Mouse (Mus musculus) C2C12 (cell line): ENCODE data around the gene Rab6a. TPM values are rescaled to one million over a fixed set of nuclear protein-coding genes. Genes with fewer than 3 reads are reported as not detected.

ENCODE experiments used
- H3K27me3 ChIP-seq: one replicate; pipeline ENCODE4 v1.6.1; 2011; ENCODE audit not compliant: control insufficient read depth, insufficient read depth, insufficient read length
- H3K36me3 ChIP-seq: one replicate; pipeline ENCODE4 v1.6.1; 2011; ENCODE audit not compliant: control insufficient read depth, insufficient read depth
- H3K4me3 ChIP-seq: one replicate; pipeline ENCODE4 v1.5.1; 2011; ENCODE audit warnings: mild to moderate bottlenecking, control low read depth; ENCODE audit not compliant: poor library complexity, insufficient read depth, severe bottlenecking
- H3K79me2 ChIP-seq: one replicate; pipeline ENCODE4 v1.6.1; 2011; ENCODE audit not compliant: control insufficient read depth, insufficient read depth
- H3K79me3 ChIP-seq: one replicate; pipeline ENCODE4 v1.6.1; 2011; ENCODE audit warnings: low read depth, control low read depth
- H3ac ChIP-seq: one replicate; pipeline ENCODE3; 2011; ENCODE audit warnings: low read depth; ENCODE audit not compliant: control insufficient read depth, insufficient read length
- CEBPB ChIP-seq: IDR thresholded peaks from one replicate; pipeline ENCODE4 v1.6.1; 2011; ENCODE audit warnings: low read depth, mild to moderate bottlenecking, control low read depth, moderate library complexity
- CTCF ChIP-seq: IDR thresholded peaks from one replicate; pipeline ENCODE4 v1.5.1; 2011; ENCODE audit not compliant: control insufficient read depth, insufficient read depth, insufficient read length
- FOSL1 ChIP-seq: IDR thresholded peaks from one replicate; pipeline ENCODE4 v1.8.0; 2011; ENCODE audit warnings: mild to moderate bottlenecking, low read length; ENCODE audit not compliant: poor library complexity, insufficient read depth, severe bottlenecking
- MAX ChIP-seq: IDR thresholded peaks from one replicate; pipeline ENCODE4 v1.6.1; 2011; ENCODE audit warnings: mild to moderate bottlenecking, control low read depth
- MYOD1 ChIP-seq: IDR thresholded peaks from one replicate; pipeline ENCODE4 v1.6.1; 2011; ENCODE audit warnings: low read depth; ENCODE audit not compliant: control insufficient read depth, insufficient read length
- MYOG ChIP-seq: IDR thresholded peaks from one replicate; pipeline ENCODE4 v1.6.1; 2011; ENCODE audit not compliant: control insufficient read depth, insufficient read length; ENCODE audit errors: extremely low read depth
- USF1 ChIP-seq: IDR thresholded peaks from one replicate; pipeline ENCODE4 v1.6.1; 2011; ENCODE audit warnings: low read depth, mild to moderate bottlenecking, control low read depth, moderate library complexity
- polyA plus RNA-seq: library from polyadenylated mRNA; unstranded; fragments of >200 nt; fragmentation: generic; extraction: Trizol; gene quantifications from one replicate; pipeline ENCODE4 v1.2.1, GENCODE M21; 2012; ENCODE audit warnings: missing spikeins

Gene Rab6a
- polyA plus RNA-seq, 1 experiment: 37.5 TPM

GRCm38 (mm10) chr7:100653480-100654266 is 46.5 kb downstream of the Rab6a start:
- no peak overlapping the region for H3K4me3 ChIP-seq
- no peak for TF ChIP-seq MYOD1
- TF ChIP-seq USF1: no peak
- TF ChIP-seq FOSL1: no peak
- no peak for TF ChIP-seq CTCF
- TF ChIP-seq CEBPB: no peak
- no peak for TF ChIP-seq MAX
- TF ChIP-seq MYOG: no peak
- H3K79me3 ChIP-seq: no peaks in the 10 kb centered on the region
- no peaks in the 10 kb centered on the region for H3K27me3 ChIP-seq
- no peaks in the 10 kb centered on the region for H3K36me3 ChIP-seq
- H3K79me2 ChIP-seq: no peaks in the 10 kb centered on the region
- H3ac ChIP-seq: no peak overlapping the region

DNA sequence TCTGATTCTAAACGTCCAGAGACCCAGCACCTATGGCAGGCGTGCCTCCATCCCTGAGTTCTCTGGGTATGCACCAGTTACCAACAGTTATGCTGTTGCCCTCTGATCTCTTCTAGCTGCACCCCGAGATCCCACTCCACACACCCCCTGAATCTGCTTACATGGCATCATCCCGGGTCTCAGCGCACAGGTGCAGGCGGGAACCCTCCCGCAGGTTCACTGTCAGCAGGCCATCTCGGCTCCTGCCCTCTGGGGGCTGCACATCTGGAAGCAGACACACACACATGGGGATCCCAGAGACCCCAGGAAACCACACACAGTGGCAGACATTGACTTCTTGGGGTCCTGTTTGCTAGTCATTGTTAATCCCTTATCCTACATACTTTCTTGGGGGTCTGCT is 47.2 kb downstream of the Rab6a start:
- Histone ChIP-seq H3K36me3 (no peaks in the 10 kb centered on the region), H3K79me2 (no peaks in the 10 kb centered on the region), H3ac (no peak overlapping the region), H3K27me3 (no peaks in the 10 kb centered on the region), H3K4me3 (no peak overlapping the region), H3K79me3 (no peaks in the 10 kb centered on the region)
- TF ChIP-seq FOSL1 (no peak), USF1 (no peak), CTCF (no peak), MYOG (no peak), MAX (no peak), MYOD1 (no peak), CEBPB (no peak)

DNA sequence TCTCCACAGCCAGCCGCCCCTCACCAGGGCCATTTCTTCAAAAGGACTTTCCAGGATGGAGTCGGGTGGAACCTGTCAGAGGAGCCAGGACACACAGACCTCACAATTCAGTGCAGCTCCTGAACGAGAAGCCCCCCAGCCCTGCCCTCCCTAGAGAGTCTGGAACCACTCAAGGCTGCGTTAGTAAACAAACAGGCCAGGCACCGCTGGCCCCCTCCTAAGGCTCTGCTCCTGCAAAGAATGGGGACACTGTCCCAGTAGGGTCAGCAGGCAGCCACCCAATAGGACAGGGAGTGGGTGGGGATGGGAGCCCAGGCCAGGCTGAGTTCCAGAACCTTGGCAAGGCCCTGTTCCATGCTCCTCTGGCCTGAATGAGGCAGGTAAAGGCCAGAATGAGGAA is 49.5 kb downstream of the Rab6a start:
- TF ChIP-seq USF1 (no peak), FOSL1 (no peak), MYOD1 (no peak), CEBPB (no peak), MYOG (no peak), MAX (no peak), CTCF (no peak)
- Histone ChIP-seq H3K4me3 (no peak overlapping the region), H3K27me3 (no peaks in the 10 kb centered on the region), H3K79me3 (no peaks in the 10 kb centered on the region), H3ac (no peak overlapping the region), H3K79me2 (no peaks in the 10 kb centered on the region), H3K36me3 (no peaks in the 10 kb centered on the region)

DNA sequence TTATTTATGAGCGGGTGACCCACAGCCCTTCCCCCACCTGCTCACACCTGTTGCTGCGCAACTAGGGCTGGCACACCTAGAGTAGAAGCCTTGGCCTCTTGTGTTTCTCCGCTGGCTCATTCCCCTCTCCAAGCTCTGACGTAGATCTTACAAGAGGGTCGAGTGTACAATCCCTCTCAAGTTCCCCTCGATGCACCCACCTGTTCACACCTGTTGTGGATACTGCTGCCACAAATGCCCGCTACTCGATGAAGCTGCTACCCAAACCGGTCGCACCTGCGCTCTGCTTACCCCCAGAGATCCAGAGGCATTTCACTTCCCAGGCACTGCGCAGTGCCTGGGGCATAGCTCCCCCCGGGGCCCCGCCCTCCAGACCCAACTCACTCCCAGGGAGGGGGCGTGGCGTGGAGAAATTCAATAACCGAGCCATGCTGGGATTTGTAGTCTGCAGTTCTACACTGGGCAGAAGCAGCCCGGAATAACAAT is 50.9 kb downstream of the Rab6a start:
- no peaks in the 10 kb centered on the region for H3K36me3 ChIP-seq
- no peak overlapping the region for H3ac ChIP-seq
- no peaks in the 10 kb centered on the region for H3K79me2 ChIP-seq
- no peaks in the 10 kb centered on the region for H3K79me3 ChIP-seq
- TF ChIP-seq CTCF (no peak), MAX (no peak), MYOD1 (no peak), MYOG (no peak), CEBPB (no peak), FOSL1 (no peak), USF1 (no peak)
- H3K4me3 ChIP-seq: no peak overlapping the region
- no peaks in the 10 kb centered on the region for H3K27me3 ChIP-seq

DNA sequence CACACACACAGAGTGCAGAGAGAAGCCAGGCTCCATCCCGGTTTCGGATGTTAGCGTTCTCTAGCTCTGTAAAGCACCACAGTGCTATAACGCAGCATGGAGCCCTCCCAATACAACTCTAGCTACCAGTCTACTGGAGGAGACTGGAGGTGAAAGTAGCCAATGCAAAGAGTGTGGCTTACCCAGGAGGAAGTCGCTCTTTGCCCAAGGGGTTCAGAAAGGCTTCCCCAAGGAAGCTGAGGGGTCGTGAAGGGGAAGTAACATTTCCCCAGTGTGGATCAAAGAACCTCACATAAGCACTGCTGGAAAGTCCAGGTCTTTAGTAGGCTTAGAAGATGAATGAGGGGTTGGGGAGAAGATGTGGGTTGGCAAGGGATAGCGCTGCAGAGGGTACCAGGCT is 54.1 kb downstream of the Rab6a start:
- Histone ChIP-seq H3K79me3 (no peaks in the 10 kb centered on the region), H3K79me2 (no peaks in the 10 kb centered on the region), H3K27me3 (no peaks in the 10 kb centered on the region), H3ac (no peak overlapping the region), H3K36me3 (no peaks in the 10 kb centered on the region), H3K4me3 (no peak overlapping the region)
- no peak for TF ChIP-seq MYOG
- TF ChIP-seq CTCF: no peak
- no peak for TF ChIP-seq FOSL1
- TF ChIP-seq USF1: no peak
- no peak for TF ChIP-seq MYOD1

DNA sequence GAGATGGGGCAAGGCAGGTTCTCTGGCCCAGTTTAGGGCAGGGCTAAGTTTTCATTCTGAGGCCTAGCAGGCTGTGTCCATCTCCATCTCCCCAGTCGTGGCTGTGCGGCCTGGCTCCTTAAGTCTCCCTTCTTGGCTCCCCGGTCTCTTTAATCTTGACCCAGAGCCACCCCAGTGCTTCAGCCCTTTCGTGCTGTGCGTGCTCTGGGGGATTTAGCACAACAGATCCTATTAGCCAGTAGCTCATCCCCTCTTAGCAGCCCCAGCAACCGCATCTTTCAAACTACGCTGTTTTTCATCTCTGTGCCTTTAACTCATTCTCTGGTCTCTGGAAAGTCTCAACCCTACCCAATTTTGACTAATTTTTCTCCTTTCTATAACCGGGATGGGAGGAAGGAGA is 55.0 kb downstream of the Rab6a start, which contains the start of gene Plekhb1:
TSS of gene Plekhb1 (minus strand) at position 184 of the 400 bp plus-strand sequence.
- H3K27me3 ChIP-seq: no peaks in the 10 kb centered on the region
- H3K4me3 ChIP-seq: no peak within 1 kb of the TSS
- TF ChIP-seq CTCF (no peak), MAX (no peak)
- no peaks in the 10 kb centered on the region for H3K36me3 ChIP-seq
- no peak within 1 kb of the TSS for H3ac ChIP-seq
- no peaks in the 10 kb centered on the region for H3K79me2 ChIP-seq
- H3K79me3 ChIP-seq: no peaks in the 10 kb centered on the region
